Mouse (Mus musculus) heart, adult 11 months (tissue): ENCODE measurements around the gene Atl2.

ENCODE experiments used
- DNase-seq: peaks from one replicate; pipeline ENCODE4 v3.0.0; 2022

Gene Atl2

DNA sequence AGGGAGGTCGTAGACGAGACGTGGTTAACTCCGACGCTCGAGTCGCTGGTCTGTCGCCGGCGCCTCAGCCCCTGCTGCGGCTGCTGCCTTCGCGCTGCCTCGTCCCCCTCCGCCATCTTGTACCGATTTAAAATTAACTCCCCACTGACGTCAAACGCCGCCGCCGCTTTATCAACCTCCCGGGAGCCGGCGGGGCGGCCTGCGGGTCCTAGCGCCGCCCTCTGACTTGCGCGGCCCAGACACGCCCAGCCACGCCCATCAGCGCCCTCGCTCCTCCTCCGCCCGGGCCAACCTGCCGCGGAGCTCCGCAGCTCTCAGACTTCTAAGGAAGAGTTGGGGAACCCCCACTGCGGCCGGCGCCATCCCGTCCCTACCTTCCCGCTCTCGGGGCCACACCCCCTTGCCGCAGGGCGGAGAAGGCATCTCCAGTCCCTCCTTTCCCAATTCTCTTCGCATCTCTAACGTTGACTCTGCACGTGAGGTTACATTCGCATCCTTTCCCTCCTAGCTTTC is at the start of gene Atl2:
Gene Atl2 (minus strand): TSS at position 213 of the 513 bp plus-strand sequence.
- peak; percentile 100 for DNase-seq

DNA sequence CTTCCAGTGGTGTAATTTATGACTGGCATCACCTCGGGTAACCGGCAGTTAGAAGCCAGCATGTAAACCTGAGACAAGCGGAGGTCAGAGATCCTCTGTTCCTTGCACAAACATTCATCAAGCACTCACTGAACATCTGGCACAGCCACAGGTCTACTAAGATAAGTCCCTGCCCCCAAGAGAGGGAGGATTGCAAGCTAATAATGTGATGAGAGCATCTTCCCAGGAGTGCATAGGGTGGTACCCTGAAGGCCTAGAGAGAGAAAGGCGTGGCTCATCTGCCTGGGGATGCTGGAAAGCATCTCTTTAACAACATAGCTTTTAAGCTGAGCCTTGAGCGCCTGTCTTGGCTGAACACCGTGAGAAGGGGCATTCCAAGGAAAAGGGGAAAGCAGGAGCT is 48.9 kb upstream of the Atl2 start:
- no peak for DNase-seq

DNA sequence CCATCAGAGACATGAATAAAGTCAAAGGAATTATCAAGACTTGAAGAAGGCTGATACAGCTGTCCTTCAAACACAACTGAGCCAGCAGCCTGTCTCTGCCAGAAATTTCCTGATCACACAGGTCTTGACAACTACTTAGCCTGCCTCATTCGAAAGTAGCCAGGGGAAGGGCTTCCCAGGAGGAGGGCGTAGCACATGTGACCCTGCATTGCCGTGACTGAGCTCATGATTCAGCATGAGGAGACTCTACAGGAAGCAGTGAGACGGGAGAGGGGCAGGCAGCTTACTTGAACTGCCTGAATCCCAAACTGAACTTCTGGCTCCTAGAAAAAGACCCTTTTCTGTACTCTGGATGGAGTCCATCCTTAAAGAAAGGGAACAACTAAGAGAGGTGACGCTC is 46.5 kb upstream of the Atl2 start:
- no peak for DNase-seq

DNA sequence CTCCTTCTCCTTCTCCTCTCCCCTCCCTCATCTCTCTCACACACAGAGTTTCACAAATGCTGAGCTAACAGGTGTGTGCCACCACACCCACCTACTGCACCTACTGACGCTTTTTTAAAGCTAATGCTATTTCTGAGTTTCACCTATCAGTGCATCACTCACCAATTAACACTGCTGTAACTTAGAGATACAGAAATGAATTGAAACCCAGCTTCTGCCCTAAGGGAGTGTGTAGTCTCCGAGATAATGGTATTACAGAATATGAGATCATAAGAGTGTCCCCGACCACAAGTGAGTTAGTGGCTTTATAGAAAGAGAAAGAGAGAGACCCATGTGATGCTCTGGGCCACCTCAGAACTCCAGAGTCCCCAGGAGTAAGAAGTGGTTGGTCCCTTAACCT is 43.2 kb upstream of the Atl2 start:
- no peak for DNase-seq

DNA sequence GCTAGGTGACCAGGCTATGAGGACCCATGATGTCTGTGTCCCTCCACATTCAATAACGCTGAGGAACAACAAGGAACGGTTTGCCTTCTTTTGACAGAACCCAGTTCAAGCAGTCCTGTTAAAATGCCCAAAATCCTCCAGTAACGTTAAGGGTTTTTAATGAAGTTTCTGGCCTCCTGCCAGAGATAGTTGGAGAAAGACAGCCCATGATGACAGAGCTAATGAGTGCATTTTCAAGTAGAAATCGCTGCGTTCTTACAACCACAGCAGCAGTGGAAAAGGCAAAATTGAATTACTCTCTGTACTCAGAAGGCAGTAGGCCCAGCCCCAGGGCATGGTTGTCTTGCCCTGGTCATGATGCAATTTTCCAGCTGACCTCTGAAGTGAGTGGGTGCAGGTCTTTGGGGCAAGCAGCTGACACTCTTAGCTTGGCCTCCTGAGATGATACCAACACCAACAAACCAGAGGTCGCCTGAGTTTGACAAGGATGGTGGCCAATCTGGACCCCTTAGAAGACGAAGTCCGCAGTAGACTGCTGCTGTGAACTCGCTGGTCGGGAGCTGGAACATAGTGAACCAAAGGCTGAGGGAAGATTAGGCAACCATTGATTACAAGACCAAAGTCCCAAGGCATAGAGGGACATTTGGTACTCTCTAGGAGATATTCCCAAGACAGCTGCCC is 42.1 kb upstream of the Atl2 start:
- DNase-seq, result peak; percentile 90

DNA sequence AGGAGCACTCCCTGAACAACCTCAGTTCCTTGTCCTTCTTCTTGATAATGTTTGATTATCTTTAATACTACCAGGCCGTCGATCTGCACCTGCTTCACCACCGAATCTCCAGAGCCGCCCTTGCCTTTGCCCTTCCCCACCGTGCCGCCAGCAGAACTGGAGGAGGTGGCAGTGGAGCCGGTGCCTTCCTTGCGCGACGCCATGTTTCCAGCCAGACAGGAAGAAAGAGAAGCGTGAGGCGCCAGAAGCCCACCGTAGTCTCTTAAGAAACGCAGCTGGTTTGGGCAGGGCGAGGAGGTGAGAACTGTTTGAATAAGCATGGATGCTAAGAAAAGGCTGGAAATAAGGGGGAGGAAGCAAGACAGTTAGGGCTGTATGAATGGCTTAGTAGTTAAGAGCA is 38.4 kb upstream of the Atl2 start:
- DNase-seq, result no peak

DNA sequence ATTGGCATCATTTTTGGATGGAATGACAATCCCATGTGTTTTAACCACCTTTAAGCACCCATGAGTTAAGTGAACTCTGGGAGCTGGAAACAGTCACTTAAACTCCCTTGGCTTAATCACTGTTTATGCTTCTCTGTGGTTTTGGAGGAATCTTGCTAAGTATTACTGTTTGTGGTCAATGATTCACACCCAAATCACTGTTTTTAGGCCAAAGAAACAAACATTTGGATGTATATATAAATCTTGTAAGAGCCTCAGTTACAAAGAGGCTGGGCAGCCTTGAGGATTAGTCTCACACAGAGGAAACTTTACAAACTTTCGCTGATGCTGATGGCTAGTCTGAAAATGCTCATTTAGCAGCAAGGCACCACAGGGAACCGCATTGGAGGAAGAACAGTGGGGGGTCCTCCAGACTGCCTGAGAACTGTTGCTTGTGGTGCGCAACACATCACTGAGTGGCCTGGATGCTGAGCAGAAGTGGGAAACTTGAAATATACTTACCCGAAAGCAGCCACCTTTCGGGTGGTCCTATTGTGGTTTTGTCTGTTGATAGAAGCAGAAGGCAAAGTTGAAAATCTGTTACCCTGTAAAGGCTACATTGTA is 36.9 kb upstream of the Atl2 start:
- no peak for DNase-seq

DNA sequence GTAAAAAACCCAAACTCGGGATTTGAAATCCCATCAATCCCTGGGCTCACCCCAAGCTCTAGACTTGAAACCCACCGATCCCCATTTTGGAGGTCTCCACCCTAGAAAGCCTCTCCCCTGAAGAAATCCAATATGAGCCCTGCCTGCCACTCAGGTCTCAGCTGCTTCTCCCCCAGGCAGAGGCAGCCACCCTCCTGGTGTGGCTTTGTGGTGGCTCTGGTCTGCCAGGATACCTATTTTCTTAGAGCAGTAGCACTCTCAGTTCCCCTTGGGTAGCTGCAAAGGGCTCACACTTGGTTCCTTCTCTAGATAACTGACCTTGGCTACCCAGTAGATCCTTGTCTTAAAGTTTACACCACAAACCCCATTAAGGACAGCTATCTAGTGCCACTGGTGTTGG is 31.2 kb upstream of the Atl2 start:
- no peak for DNase-seq

DNA sequence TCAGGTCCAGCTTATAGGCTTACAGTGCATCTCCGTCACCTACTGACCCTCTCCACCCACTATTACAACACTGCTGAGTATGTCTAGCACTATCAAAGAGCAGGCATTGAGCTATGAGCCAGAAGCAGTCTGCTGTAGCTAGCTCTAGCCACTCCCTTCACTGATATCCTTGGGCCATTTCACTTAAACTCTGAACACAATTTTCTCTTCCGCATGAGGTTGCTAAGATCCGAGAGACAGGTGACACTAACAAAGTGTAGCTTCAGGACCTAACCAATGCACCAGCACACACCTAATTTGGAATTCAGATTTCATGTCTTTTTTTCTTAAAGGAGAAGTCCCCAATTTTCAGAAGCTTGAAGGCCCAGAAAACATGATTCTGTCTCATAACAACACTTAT is 30.6 kb upstream of the Atl2 start:
- no peak for DNase-seq

DNA sequence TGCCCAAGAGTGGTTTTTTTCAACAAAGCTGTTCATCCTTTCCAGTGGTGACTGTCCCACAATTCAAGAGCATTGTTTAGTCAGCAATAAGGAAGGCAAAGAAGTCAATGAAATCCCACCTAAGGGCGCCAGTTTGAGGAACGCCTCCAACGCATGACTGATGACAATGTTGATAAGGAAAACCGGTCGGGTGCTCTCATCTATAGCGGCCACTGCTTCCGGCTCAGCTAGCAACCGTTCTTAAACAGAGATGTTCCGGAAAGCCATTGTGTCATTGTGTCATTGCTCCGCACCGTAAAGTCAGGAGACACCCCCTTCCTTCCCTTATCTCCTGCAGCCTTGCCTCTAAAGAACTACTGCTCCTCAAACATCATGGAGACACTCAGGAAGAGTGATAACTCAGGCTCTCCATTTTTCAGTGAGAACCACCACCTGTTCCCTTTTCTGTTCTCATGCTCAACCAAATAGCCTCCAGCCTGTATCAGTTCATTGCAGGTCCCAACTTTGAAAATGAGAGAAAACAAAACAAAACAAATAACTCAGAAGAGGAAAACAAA is 30.0 kb upstream of the Atl2 start:
- no peak for DNase-seq

DNA sequence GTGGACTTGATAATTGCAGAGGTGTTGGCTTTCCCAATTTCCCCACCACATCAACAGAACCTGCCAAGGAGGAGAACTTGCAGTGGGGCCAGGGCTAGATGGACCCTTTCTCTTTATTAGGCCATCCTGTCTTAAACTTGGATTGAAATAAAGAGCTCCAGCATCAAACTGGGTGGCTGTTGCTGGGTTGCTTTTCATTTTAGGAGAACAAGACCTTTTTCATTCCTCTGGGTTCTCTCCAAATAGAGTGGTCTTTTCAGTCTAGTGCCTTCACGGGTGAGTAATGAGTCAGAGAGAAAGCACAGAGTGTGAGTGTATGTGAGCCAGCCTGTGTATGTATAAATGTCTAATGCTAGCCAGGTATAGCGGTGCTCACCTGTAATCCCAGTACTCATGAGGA is 24.4 kb upstream of the Atl2 start:
- no peak for DNase-seq

DNA sequence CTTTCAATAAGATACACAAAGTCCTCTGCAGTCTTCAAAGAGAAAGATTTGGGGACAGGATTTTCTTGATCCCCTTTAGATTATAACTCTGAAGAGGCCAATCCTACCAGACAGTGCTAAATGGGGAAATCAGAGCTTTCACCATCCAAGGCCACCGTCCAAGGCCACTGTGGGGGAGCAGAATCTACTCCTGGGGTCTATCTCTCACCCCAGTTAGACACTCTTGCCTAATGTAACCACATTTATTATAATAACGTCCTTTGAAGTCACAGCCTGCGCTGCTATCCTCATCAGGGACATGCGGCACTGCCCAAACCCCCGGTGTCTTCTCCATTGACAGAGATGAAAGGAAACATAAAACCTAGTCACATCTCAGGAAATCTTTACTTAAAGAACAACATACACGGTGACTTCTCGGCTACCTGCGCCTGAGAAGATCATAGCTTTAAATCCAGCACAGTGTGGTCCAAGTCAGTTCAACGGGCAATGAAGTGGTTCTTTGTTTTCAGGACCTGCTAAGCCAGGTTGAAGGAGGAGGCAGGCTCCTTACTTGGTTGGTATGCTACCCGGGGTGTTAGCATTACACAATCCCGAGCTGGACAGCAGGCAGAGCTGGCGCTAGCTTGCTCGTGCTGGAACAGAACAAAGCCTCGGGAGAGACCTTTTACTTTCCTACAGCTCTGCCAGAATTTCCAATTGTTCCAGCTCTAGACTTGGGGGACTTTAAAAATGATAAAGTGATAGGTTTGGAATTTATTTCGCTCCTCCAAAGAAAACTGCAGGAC is 23.8 kb upstream of the Atl2 start:
- peak; percentile 96 for DNase-seq

DNA sequence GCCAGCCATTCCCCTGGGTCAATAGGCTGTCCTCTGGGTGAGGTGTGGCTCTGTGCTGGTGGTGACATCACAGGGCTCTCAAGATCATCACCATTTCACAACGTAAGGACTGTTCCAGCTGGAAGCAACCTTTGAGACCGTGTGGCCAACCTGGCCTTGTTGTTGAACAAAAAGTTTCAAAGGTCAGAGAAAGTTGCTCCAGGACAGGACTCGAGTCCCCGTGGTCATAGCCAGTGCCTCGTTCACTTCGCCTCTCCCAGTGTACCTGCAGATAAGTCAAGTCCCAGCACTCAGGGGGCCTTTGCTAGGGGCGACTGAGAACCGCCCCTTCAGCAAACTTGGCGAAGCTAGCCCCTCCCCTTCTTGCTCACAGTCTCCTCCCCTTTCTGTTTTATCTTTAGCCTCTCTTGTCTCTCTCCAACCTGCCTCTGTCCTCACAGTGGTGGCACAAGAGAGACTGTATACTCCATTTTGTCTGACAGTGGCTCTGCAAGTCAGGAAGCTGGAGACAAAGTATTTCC is 22.6 kb upstream of the Atl2 start:
- DNase-seq, result peak; percentile 90

DNA sequence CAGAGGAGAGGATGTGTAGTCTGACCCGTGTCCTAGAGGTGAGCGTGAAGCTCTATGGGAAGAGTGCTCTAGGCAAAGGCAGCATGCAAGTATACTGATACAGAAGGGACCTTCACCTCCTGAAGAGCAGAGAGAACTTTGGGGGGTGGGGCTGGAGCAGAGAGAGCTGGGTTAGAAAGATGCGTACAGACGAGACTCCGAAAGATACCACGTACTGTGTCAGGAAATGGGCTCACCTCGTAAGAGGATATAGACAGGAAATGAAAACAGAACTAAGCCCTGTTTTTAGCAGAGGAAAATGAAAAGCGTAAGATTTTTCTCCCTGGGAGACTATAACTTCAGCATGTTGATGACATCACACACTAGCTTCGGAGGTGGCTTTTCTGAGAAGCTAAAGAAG is 21.1 kb upstream of the Atl2 start:
- DNase-seq, result no peak

DNA sequence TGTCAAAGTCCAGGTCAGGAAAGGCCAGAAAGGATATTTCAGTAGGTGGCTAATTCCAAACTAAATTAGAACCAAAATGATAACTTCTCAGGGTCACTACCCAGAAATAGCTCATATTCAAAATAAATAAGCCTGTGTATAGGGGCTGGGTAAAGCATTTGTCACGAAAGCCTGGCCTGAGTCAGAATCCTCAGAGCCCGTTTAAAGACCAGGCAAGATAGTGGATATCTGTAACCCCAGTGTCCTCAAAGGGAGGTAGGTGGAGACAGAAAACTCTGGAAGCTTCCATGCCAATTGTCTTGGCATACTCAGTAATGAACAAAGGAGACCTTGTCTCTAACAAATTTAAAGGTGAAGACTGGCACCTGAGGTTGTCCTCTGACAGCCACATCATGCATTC is 16.3 kb upstream of the Atl2 start:
- peak; percentile 46 for DNase-seq

DNA sequence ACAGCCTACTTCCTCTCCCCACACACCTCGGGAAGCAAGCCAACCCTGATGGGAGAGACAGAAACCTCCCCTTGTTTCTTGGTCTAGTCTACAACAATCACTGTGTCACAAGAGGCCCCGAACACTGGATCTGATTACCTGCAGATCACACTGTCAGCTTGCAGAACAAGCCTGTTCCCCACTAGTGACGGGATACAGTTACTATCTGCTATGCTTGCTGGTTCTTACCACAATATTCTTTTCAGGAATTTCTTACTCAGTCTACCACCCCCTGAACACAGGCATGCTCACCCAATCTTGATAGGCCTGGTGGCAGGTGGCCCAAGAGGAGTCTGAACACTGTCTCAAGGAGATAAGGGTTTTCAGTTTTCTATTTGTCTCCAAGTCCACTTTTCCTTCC is 15.8 kb upstream of the Atl2 start:
- peak; percentile 56 for DNase-seq

DNA sequence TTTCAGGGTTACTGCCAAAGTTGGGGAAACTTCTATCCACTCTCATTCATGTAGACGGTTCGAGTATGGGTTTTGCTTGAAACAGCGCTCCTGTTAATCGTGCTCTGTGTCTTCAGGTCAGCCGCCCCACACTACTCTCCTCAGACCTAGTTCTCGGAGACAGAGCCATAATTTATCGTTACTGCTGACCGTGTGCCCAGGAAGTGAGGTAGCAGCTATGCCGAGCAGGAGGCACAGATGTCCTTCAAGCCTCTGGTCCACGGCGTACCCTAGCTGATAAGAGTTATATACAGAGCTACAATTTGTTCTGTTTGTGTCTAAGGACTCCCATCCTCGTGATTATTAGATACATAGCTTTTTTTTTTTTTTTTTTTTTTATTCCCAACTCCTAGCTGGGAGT is 13.6 kb upstream of the Atl2 start:
- DNase-seq, result peak; percentile 13

DNA sequence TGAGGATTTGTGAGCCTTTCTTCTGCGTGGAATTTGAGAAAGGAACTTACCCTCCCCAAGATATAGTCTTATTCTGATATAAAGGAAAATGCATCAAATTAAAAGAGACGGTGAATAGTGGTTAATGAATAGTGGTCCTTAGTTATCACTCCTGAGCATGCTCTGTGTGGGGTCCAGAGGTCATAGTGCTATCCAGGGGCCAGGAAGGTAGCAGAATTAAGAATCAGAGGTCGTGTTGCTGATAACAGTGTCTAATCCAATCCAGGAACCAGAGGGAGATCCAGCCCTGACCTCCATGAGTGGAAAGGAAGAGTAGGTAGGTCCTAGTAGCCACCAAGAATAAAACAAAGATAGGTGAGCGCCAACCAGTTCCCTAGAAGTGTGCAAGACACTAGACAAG is 11.8 kb upstream of the Atl2 start:
- DNase-seq, result peak; percentile 54

DNA sequence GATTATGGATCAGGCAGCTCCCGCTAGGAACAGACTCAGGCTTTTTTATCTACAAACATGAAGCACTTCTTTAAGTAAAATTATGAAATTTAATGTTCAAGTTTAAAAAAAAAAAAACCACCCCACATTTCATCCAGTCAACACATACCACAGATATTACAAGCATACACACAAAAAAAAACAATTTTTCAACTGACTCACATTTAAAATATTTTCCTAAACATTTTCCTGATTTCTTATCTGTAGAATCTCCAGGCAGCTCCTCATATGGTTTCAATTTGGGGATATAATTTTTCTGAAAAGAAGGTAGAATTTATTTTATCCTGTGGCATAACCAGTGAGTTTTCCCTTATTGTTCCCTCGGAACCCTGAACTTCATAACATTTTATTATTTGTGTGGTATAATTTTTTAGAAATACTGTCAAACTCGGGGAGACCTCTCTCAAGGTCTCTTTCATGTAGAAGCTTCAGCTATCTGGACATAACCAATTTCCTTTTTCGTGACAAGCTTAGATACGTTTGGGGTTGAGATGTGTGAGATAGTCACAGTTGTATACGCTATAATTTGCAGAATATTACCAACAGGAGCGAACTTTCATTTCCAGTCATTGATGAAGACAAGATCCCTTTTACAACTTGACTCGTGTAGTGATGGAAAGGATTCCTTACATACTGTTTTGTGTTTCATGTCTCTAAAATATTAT is 11.0 kb upstream of the Atl2 start:
- no peak for DNase-seq

DNA sequence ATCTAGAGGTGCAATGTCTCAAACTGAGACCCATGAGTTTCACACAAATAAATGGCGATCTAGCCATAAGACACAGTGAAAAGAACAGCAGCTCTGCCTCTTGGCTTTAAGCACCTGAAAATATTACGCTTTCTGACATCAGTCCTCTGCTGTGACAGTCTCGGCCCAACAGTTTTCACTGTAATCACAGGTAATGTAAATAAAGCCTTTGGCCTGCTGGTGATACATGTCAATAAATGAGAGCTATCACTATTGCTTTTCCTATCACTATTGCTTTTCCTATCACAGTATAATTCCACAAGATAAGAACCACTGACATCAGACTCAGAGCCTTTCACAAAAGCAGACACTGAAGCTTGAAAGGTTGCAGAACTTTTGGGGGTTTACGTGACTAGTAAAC is 8.7 kb upstream of the Atl2 start:
- no peak for DNase-seq

DNA sequence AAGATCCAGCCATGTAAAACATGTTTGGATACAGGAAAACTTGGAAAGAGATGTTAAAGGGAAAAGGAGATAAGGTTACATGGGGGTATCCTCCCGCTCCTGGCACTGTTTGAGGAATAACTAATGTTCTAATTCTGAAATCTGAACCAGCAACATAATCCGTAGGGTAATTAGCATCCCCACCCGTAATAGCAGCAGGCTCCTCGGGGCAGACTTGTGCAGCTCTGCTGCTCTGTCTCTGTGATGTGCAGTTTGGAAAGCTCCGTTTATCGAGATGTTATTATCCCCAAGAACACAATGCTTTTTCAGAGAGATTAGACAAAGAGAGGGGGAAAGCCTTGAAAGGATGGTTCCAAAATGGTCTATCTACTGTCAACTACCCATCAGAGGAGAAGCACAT is 5.3 kb upstream of the Atl2 start:
- no peak for DNase-seq

DNA sequence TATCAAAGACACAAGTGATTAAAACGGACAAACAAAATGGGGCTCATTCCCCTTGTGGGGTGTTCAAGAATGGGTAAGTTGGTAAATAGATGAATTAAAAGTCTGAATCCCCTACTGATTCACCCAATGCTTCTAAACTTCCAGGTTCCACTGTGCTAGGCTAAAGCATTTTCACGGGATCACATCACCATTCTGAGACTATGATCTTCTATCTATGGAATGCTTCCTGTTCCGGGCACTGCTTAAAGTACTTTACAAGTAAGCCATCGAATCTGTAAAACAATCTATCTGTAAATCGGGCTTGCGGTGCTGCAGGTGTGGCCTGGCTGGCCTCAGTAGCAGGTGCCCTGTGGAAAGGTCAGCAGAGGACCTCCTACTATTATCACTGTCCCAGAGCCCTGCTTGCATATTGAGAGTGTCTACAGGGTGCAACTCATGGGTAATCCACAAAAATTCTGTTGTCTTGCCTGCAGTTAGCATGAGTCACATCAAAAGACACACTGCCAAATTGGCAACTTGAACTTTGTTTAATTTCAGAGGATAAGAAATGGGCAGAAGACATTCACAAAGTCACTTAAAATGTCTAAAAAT is 2.3 kb upstream of the Atl2 start:
- peak; percentile 85 for DNase-seq

DNA sequence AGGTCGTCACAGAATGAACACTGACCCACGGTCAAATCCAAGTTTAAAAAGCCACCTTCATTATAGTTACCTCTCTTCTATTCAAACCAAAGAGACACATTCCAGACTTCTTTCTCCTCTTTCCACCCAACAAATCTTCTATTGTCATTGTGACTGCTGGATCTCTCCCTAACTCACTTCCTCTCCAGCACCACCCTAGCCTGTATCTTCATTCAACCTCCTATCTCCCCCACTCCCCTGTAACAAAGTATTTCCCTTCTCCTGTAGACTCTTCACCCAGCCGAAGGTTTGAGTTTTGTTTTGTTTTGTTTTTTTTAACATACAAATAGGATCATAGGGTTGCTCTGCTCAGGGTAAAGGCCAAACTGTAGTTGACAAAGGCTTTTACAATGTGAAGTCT is 1.7 kb upstream of the Atl2 start:
- no peak for DNase-seq
